Mouse (Mus musculus) induced T-regulatory cell, adult 2 months (primary cell): ENCODE data around the gene Sstr4.

ENCODE experiments used
- DNase-seq: peaks from one replicate; pipeline ENCODE4 v3.0.0-alpha.2; 2012; ENCODE audit warnings: low read depth

The Sstr4 gene

DNA sequence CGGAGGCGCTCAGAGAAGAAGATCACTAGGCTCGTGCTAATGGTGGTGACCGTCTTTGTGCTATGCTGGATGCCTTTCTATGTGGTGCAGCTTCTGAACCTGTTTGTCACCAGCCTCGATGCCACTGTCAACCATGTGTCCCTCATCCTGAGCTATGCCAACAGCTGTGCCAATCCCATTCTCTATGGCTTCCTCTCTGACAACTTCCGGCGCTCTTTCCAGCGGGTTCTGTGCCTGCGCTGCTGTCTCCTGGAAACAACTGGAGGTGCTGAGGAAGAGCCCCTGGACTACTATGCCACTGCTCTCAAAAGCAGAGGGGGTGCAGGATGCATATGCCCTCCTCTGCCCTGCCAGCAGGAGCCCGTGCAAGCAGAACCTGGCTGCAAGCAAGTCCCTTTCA lies 1.1 kb downstream of the Sstr4 start:
- DNase-seq: no peak

DNA sequence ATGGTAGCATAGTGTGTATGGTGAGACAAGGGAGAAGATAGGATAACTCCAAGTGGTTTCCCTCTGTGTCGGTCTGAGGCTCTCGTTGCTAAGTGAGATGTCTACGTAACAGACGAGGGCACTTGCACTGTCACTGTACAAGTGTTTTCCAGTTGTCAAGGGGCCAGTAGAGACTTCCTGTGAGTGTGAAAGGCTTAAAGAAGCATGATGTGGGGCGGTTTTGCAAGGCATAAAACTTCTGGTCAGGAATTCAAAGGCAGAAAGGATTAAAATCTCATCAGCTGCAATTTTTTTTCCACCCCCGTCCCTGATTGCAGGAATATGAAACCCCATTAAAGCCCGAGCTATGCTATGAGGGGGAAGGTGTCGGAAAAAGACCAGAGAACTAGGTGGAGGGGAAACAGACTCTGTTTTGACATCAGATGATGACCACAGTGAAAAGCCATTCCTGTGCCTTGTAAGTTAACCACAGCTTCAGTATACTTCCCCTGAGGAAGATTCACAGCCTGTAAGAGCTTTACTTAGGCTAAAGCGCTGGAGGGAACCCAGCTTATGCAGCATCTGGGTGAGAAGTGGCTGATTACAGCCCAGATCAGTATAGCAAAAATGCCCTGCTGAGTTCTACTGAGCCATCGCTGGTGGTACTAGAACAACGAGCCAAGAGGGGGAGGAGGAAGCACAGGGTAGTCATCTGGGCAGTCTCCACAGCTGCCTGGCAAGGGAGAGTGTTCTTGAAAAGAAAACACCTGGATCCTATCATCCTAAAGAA lies 2.1 kb downstream of the Sstr4 start:
- no peak for DNase-seq

DNA sequence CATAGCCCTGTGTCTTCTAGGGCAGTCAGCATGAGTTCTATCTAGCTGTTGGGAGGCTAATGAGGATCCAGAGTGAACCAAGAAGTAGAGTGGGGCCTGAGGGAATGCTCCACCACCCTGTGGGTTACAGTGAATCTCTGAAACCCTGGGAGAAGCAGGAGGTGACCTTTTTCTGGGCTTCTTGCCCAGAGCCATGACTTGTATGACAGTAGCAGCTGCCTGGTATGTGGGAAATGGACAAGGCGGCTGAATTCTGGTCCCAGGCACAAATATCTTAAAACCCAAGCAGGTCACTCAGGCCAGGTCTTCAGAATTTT lies 2.6 kb downstream of the Sstr4 start:
- DNase-seq: no peak

DNA sequence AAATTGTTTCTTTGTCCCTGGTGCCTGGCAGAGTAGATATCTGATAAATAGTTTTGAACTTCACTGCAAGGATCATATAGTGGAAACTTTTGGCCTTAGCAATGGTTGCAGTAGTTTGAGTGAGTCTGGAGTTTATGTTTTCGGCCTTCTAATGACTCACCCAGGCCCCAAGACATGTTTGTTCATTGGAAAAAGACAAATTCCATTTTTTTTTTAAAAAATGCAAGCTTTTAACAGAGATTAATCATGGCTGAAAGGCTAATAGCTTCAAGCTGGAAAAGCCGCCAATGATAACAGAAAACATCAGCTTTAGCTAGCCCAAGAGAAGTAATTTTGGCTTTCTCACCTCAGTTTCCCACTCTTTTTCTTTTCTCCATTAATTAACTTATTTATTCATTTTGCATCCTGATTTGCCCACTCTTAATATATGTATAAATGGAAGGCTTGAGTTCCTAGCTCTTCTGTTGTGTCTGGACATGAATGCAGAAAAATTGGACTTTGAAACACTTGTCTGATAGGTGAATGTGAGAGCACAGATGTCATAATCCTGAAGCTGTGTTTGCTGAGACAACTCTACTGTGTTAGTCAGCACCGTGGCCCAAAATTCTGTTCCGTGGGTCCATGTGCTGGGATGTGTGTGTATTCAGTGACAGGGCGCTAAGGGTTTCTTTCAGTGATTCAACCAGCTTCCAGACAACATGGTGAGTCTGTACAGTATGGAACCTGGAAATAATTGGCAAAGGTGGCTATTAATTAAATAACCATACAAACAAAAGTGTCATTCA lies 3.9 kb downstream of the Sstr4 start:
- no peak for DNase-seq

DNA sequence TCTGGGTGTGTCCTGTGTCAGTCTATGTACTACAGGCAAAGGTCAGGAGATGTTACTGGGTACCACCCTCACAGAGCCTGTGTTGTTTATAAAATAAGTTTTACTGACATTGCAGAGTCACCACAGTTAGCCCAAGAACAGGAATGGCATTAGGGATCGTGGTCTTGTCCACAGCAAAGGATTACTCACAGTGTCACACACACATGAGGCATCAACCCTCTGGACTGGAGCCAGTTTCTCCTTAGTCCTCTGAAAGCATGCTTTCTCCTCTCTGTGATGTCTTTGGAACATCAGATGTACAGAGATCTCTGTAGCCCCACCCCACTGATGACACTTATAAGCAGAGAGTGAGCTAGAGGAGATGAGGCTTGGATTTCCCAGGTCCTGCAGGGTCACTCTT lies 7.1 kb downstream of the Sstr4 start:
- DNase-seq: no peak

DNA sequence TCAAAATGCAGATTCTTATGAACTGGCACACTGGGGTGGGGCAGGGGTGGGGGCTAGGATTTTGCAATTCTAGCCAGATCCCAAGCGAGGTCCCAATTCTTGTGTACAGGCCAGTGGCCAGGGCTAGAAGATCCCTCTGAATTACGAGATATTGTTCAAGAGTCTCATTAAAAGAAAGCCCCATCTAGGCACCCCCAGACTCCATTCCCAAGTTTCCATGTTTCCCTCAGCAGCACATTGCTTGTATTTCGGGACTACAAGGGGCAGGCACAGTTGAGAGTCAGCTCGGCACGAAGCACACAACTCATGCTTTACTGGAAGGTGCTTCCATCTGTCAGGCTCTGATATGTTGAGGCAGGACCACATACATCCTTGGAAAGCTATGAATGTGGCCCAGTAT lies 9.8 kb downstream of the Sstr4 start:
- DNase-seq: no peak

DNA sequence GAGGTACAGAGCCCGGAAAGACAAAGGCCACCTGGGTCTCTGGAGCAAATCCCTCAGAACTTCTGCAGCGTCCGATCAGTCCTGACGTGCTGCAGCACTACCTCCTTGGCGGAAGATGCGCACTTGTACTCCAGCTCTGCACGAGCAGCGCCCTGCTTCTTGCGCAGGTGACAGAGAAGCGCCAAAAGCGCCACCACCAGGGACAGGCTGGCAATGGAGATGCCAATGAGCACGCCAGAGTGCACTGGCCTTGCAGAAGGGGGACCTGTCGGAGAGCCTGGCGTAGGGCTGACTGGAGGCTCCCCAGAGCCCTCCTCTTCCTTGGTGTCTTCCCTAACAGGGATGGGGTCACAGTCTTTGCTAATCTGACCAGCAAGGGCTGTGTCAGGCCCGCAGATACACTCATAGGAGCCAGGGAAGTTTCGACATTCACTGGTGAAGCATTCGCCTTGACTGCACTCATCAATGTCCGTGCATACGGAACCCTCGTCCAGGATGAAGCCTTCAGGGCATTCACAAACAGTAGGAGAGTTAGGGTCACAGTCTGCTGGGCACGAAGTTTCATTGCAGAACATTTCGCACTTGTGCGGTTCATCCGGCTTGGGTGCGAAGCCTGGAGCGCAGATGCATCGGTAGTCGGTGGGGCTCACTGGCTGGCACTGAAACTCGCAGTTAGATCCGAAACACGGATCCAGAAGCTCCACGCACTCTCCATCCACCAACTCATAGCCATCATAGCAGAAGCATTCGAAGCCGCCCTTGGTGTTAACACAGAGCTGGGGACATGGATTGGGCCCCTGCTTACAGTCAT lies 11.2 kb downstream of the Sstr4 start:
- DNase-seq: no peak

DNA sequence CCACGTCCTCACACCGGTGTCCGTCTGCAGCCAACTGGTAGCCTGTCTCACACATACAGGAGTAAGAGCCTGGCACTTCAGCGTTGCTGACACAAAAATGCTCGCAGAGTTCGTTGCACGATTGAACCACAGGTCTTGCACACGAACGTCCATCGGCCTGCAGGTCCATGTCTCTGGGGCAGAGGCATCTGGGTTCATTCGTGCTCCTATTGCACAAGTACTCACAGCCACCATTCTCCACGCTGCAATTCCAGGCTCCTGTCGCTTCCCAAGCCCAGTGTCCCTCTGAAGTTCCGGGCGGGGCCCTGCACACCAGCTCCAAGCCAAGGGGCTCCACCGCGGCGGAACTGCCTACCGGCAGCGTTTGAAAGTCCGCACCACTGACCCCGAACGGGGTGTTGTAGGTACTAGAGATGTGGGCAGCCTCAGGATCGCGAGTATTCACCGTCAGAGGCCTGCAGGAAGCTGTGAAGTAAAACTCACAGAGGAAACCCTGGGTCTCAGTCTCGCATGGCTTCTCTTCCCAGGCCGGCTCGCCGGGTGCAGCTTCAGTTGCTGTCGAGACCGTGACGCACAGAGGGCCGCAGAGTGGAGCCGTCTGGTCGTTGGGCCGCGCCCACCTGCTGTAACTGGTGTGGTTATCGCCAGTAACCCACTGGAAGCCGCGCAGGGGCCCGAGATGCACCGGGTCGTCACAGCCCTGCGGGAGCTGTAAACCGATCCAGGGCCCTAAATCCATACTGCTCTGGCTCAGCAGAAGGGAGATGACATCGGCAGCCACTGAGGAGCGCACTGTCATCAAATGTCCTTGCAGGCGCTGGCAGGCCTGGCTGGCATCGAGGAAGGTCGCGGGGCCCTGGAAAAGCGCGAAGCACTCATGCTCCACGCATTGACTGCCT lies 12.1 kb downstream of the Sstr4 start:
- DNase-seq: no peak

DNA sequence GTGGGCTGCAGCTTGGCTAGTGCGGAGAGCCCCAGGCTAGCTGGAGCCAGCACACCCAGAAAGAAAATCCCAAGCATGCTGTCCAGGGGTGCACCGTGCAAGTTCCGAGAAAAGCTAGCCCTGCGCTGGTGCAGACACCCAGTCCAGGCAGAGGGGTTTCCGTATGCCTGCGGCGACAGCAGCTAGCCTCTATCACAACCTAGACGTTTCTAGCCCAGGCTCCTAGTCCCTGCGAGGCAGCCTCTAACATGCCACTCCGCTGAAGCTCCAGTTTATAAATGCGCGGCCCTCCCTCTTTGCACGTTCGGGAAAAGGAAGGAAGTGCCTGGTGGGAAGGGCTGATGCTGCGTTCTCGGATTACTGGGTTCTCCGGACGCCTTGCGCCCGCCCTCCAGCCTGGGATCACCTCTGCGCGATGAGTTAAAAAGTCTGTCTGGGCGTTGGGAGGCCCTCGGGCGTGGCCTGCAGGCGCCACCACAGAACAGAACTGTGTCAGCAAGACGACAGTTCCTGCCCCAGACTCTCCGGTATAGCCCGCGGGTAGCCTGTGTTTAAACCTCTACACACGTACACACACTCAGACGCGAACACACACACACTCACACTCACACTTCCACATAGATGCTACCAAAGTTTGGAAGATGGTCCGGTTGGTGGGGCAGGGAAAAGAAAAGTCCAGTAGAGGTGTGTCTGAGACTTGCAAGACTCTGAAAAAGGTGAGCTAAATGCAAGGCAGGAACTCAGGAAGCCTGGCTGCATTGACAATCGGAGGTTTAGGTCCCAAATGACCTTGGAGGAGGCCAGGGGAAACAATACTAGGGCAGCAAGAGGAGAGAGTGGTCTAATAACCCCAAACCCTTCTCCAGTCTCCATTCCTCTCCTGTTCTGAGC lies 13.0 kb downstream of the Sstr4 start, which contains the start of gene Thbd:
TSS of gene Thbd (minus strand) at position 319 of the 891 bp plus-strand sequence.
- peak; percentile 4 for DNase-seq

DNA sequence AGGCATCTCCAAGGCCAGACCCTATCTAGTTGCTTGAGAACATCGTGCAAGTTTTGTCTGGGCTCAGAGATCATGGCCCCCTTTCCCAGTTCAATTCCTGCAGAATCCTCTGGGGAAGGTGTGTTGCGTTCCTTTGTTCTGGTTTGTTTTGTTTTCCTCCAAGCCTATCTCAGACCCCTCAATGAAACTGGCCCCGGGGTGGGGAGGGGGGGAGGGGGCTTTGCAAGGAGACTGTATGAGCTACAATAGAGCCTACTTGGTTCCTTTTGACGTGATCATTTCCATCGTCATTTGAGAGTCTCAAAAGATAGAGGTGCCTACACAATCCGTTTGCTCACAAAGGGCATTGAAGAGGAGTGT lies 13.6 kb downstream of the Sstr4 start:
- no peak for DNase-seq

DNA sequence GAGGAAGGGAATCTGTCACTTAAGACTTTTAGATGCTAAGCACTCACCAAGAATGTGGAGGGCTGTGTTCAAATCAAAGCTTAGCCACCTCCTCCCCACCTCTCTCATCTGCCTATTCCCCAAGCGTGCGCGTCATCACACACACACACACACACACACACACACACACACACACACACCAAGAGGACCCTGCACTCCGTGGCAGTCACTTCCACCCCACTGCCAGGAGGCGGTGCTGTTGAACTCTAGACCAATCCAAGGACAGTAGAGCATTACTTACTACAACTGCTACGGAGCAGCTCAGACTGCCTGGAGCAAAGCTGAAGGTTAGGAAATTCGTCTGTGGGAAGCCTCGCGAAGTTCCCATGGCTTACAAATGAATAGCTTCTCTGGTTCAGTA lies 14.0 kb downstream of the Sstr4 start:
- DNase-seq: peak; percentile 26

DNA sequence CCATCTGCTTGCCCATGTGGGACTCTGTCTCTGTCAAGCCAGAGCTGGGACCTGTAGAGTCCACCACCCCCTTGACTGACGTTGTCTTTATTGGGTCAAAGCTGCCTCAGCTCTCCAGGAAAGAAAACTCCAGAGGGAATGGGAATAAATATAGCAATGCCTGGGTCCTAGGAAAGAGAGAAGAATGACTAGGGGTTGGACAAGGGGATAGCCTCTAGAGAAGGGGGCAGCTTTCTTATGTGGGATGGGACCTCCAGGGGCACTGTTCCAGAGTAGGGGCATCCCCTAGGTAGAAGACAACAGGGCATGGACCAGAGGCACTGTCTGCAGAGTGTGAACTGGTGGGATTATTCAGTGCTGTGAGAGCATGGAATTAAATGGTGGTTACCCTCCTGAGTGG lies 14.7 kb downstream of the Sstr4 start:
- DNase-seq: no peak

DNA sequence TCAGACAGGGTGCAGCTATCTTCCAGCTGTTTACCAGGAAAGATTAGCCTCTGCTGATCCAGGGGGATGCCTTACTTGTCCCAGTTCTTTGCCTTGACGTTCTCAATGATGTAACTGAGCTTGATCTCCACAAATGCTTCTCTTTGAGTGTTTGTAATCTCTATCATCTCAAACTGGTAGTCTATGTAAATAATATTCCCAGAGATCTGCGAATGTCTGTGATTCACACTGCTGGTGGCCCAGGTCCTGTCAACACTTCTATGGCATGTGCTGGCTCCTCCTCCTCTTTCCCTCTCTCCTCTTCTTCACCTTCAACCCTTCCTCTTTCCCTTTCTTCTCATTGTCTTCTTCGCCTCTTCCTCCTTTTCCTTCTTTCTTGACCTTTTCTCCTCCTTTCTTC lies 24.0 kb downstream of the Sstr4 start:
- DNase-seq: no peak

DNA sequence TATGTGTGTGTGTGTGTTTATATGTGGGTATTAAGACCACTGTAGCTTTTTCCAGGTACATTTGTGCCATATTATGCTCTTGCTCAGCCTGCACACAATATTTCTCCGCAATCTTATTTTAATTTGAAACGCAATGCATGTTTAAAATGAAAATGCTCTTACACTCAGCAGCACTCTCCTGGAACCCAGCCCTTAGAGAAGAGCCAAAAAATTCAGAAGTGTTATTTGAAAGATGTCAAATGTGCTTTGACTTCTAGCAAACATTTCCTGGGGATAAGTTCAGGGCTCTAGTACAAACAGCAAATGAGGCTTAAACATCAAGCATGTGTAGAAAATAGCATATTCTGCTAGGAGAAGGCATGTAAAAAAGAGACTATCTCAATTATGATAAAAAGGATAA lies 24.6 kb downstream of the Sstr4 start:
- DNase-seq: no peak

DNA sequence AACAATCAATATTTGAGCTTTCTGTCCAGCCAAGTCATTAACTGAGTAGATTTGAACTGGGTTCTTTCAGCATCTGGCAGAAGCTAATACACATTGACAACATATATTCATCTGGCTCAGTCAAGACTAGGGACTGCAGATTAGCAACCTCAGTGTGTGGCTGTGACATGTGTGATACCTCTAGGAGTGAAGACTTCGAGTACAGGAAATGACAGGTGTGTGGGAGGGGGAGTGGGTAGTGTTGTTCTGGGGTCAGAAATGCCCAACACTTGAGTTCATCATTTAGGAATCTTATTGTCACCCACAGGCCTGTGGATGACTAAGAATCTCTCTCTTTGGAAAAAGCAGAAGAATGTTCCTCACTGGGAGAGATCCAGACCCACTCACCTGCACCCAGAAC lies 26.0 kb downstream of the Sstr4 start:
- no peak for DNase-seq

DNA sequence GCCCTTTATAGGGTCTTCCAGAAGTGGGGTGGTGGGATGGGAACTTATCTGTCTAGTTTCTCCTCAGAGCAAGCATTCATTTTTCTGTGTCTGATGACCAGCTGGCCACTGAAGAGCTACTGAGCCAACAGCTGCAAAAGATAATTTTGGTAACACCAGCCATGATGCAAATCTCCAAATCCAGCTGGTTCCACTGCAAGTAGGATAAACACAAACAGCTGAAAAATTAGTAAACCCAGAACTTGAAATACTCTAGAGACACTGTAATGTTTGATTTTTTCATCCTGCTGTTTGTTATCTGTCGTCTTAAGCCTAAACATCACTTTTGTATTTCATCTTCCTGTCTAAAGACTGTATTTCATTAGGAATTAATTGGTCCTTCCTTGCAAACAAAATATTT lies 26.6 kb downstream of the Sstr4 start:
- no peak for DNase-seq

DNA sequence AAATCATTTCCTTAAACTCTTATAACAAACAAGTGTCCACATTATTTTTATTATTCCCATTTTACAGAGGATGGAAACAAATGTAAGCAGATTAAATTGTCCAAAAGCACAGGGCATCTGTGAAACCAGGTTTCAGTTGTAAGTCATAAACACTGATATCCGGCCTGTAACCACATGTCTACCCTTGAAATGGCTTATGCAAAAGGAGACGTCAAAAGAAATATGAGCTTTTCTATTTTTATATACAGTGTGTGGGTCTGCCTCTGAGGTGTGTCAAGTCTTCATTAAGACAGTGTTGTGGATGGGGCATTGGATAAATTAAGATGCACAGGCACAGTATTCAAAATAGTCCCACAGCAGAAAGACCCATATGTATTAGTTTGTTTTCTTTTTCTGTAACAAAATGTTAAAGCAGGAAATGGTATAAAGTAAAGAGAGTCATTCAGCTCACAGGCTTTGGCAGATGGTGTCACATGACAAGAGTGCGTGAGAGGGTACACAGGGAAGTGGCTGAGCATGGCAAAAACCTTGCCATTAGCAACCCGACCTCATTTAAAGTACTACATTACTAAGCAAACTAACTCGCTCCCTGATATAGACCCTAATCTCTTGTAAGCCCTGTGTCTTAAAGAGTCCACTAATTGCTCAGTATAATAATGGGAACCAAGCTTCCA lies 30.7 kb downstream of the Sstr4 start:
- no peak for DNase-seq

DNA sequence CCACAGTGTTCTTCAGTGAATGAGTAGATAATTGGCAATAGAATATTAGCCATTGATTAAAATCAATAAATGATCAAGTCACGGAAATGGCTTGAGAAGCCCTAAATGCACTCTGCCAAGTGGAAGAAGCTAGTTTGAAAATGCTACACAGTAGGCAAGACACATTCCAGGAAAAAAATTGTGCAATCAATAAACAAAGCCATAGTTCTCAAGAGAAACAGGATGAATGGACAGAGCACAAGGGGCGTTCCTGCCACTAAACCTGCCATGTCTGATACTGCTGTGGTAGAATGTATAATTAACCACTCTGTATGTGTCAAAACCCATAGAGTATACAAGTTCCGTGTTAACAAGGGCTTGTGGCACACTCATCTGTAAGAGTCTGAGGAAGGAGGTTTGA lies 32.4 kb downstream of the Sstr4 start:
- no peak for DNase-seq

DNA sequence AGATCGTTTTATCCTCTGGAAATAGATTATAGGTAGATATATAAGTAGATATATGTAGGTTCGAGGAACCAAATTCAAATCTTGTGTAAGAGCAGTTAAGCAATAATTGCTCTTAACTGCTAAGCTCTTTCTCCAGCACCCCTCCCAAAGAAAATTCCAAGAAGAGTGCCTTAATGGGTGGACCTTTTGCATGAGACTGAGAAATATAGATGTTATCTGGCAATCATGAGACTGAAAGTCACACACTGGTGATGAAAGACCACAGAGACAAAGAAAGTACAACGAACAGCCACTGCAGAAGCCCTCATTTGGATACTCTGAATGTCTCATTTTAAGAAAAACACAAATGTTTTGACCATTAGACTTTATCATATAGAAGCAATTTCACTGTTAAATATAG lies 33.4 kb downstream of the Sstr4 start:
- DNase-seq: no peak

DNA sequence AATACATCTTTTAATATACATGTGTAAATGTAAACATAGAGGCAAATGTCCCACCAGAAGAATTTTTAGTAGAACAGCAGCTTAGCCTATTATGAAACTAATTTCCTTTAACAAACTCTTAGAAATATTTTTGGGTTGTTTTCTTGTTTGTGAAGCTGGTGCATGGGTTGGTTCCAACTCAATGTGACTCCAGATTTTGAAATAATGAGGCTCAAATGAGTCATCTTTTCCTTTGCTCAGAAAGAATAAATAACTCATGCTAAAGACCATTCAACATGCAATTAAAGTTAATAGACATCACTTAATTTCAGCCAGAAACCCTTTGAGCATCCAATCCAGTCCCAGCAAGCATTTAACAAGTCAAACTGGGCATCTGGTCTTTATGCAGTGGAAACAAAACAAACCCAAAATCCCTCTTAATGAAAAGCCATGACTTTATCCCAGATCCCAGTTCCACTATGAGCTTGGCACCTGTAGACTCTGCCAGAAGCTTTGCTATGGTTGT lies 33.9 kb downstream of the Sstr4 start:
- no peak for DNase-seq
